Mouse (Mus musculus): ENCODE results near the gene Ptpn5. TPM values are rescaled to one million over a fixed set of nuclear protein-coding genes. Genes with fewer than 3 reads are reported as not detected.

Ptpn5 gene
- 1.3 and 1.5 TPM in 2 replicates for polyA plus RNA-seq (2015; fragmentation: Nextera tagmentation; extraction: Ambion mirVana)

- H3K27me3 ChIP-seq (replicated peaks): peaks cover 49% of the 10 kb centered on the region
- peak within 1 kb of the TSS; percentile 51 for H3K4me3 ChIP-seq (replicated peaks)
- no peak for ATAC-seq (ENCODE audit: insufficient read depth, low FRiP score, low read depth)
- WGBS: 11% methylated on average over 13 of the region's 13 CpGs
- no peaks in the 10 kb centered on the region for H3K9me3 ChIP-seq
- 0 out of 2 replicates have a peak, but pooled peaks cover 7% of the 10 kb centered on the region for H3K4me1 ChIP-seq
- H3K9ac ChIP-seq: no peak within 1 kb of the TSS
- no peaks in the 10 kb centered on the region for H3K36me3 ChIP-seq
- no peak within 1 kb of the TSS for H3K27ac ChIP-seq
- H3K4me2 ChIP-seq: peak within 1 kb of the TSS; percentile 99
Measured at GRCm38 (mm10) chr7:47133331-47133730, at the start of gene Ptpn5. Ptpn5 (minus strand) TSS chr7:47133684.

- H3K4me1 ChIP-seq: no peaks in the 10 kb centered on the region
- H3K9ac ChIP-seq: no peak overlapping the region
- no peak overlapping the region for H3K27ac ChIP-seq
- H3K27me3 ChIP-seq (replicated peaks): no peaks in the 10 kb centered on the region
- WGBS: 60% methylated on average over 5 of the region's 5 CpGs
- H3K9me3 ChIP-seq: no peaks in the 10 kb centered on the region
- H3K4me3 ChIP-seq (replicated peaks): no peak overlapping the region
- no peak for ATAC-seq (ENCODE audit: insufficient read depth, low FRiP score, low read depth)
- no peak overlapping the region for H3K4me2 ChIP-seq
- H3K36me3 ChIP-seq: no peaks in the 10 kb centered on the region
Measured at GRCm38 (mm10) chr7:47170814-47171213, 37.3 kb upstream of the Ptpn5 start.

GRCm38 (mm10) chr7:47165028-47165427 is 31.5 kb upstream of the Ptpn5 start:
- H3K27me3 ChIP-seq (replicated peaks): no peaks in the 10 kb centered on the region
- H3K4me3 ChIP-seq (replicated peaks): no peak overlapping the region
- ATAC-seq (ENCODE audit: insufficient read depth, low FRiP score, low read depth): no peak
- H3K4me2 ChIP-seq: no peak overlapping the region
- no peaks in the 10 kb centered on the region for H3K4me1 ChIP-seq
- H3K9me3 ChIP-seq: no peaks in the 10 kb centered on the region
- no peak overlapping the region for H3K27ac ChIP-seq
- WGBS: 71% methylated on average over 4 of the region's 4 CpGs
- no peaks in the 10 kb centered on the region for H3K36me3 ChIP-seq
- H3K9ac ChIP-seq: no peak overlapping the region

GRCm38 (mm10) chr7:47163203-47163602 is 29.7 kb upstream of the Ptpn5 start:
- no peak; the same call in 1 of the 2 replicates for ATAC-seq (ENCODE audit: insufficient read depth, low FRiP score, low read depth)

GRCm38 (mm10) chr7:47158451-47158850 is 25.0 kb upstream of the Ptpn5 start:
- no peak for ATAC-seq (ENCODE audit: insufficient read depth, low FRiP score, low read depth)
- Histone ChIP-seq H3K9me3 (no peaks in the 10 kb centered on the region), H3K27me3 (replicated peaks) (no peaks in the 10 kb centered on the region), H3K36me3 (no peaks in the 10 kb centered on the region), H3K9ac (no peak overlapping the region), H3K4me3 (replicated peaks) (no peak overlapping the region), H3K4me2 (no peak overlapping the region), H3K27ac (no peak overlapping the region), H3K4me1 (no peaks in the 10 kb centered on the region)
- WGBS: 56% methylated on average over 2 of the region's 2 CpGs

More at GRCm38 (mm10) chr7:47163203-47163602, 29.7 kb upstream of the Ptpn5 start:
- Histone ChIP-seq H3K4me2 (no peak overlapping the region), H3K4me1 (no peaks in the 10 kb centered on the region), H3K9ac (no peak overlapping the region), H3K9me3 (no peaks in the 10 kb centered on the region), H3K27me3 (replicated peaks) (no peaks in the 10 kb centered on the region), H3K36me3 (no peaks in the 10 kb centered on the region), H3K27ac (no peak overlapping the region), H3K4me3 (replicated peaks) (no peak overlapping the region)
- whole genome bisulfite sequencing: 67% methylated on average over 4 of the region's 4 CpGs

- Histone ChIP-seq H3K9ac (no peak overlapping the region), H3K4me3 (replicated peaks) (no peak overlapping the region), H3K36me3 (no peaks in the 10 kb centered on the region), H3K4me1 (no peaks in the 10 kb centered on the region), H3K4me2 (no peak overlapping the region), H3K27me3 (replicated peaks) (no peaks in the 10 kb centered on the region), H3K9me3 (no peaks in the 10 kb centered on the region), H3K27ac (no peak overlapping the region)
- no peak for ATAC-seq (ENCODE audit: insufficient read depth, low FRiP score, low read depth)
- WGBS: 78% methylated on average over 9 of the region's 9 CpGs
Measured at GRCm38 (mm10) chr7:47157743-47158142, 24.3 kb upstream of the Ptpn5 start.

GRCm38 (mm10) chr7:47155849-47156248 is 22.4 kb upstream of the Ptpn5 start:
- Histone ChIP-seq H3K9me3 (no peaks in the 10 kb centered on the region), H3K27me3 (replicated peaks) (no peaks in the 10 kb centered on the region), H3K4me1 (no peaks in the 10 kb centered on the region), H3K36me3 (no peaks in the 10 kb centered on the region), H3K9ac (no peak overlapping the region), H3K4me3 (replicated peaks) (no peak overlapping the region), H3K27ac (no peak overlapping the region), H3K4me2 (no peak overlapping the region)
- 85% methylated on average over 2 of the region's 2 CpGs for whole genome bisulfite sequencing
- ATAC-seq (ENCODE audit: insufficient read depth, low FRiP score, low read depth): no peak

- Histone ChIP-seq H3K4me2 (no peak overlapping the region), H3K27ac (no peak overlapping the region), H3K27me3 (replicated peaks) (no peaks in the 10 kb centered on the region), H3K4me3 (replicated peaks) (no peak overlapping the region), H3K4me1 (no peaks in the 10 kb centered on the region), H3K9me3 (no peaks in the 10 kb centered on the region), H3K36me3 (no peaks in the 10 kb centered on the region), H3K9ac (no peak overlapping the region)
- ATAC-seq (ENCODE audit: insufficient read depth, low FRiP score, low read depth): no peak
- WGBS: 91% methylated on average over 4 of the region's 4 CpGs
Measured at GRCm38 (mm10) chr7:47155396-47155795, 21.9 kb upstream of the Ptpn5 start.

GRCm38 (mm10) chr7:47150420-47151061 is 17.1 kb upstream of the Ptpn5 start:
- Histone ChIP-seq H3K9me3 (no peaks in the 10 kb centered on the region), H3K4me2 (0 out of 2 replicates have a peak overlapping the region, but pooled peaks have one; percentile 29), H3K27me3 (replicated peaks) (no peaks in the 10 kb centered on the region), H3K27ac (no peak overlapping the region), H3K36me3 (no peaks in the 10 kb centered on the region), H3K9ac (no peak overlapping the region), H3K4me1 (no peaks in the 10 kb centered on the region), H3K4me3 (replicated peaks) (no peak overlapping the region)
- 14% methylated on average over 11 of the region's 11 CpGs for WGBS
- ATAC-seq (ENCODE audit: insufficient read depth, low FRiP score, low read depth): no peak

- WGBS: 83% methylated on average over 7 of the region's 7 CpGs
Measured at GRCm38 (mm10) chr7:47148298-47148697, 14.8 kb upstream of the Ptpn5 start.

GRCm38 (mm10) chr7:47146034-47146812 is 12.7 kb upstream of the Ptpn5 start:
- H3K4me3 ChIP-seq (replicated peaks): no peak overlapping the region
- no peaks in the 10 kb centered on the region for H3K27me3 ChIP-seq (replicated peaks)
- 50% methylated on average over 12 of the region's 12 CpGs for WGBS
- no peaks in the 10 kb centered on the region for H3K36me3 ChIP-seq
- H3K4me1 ChIP-seq: no peaks in the 10 kb centered on the region
- no peak overlapping the region for H3K4me2 ChIP-seq
- H3K9me3 ChIP-seq: no peaks in the 10 kb centered on the region
- no peak overlapping the region for H3K9ac ChIP-seq
- no peak for ATAC-seq (ENCODE audit: insufficient read depth, low FRiP score, low read depth)
- no peak overlapping the region for H3K27ac ChIP-seq

More at GRCm38 (mm10) chr7:47148298-47148697, 14.8 kb upstream of the Ptpn5 start:
- H3K27me3 ChIP-seq (replicated peaks): no peaks in the 10 kb centered on the region
- no peaks in the 10 kb centered on the region for H3K36me3 ChIP-seq
- H3K9me3 ChIP-seq: no peaks in the 10 kb centered on the region
- H3K4me2 ChIP-seq: no peak overlapping the region
- H3K4me3 ChIP-seq (replicated peaks): no peak overlapping the region
- no peak overlapping the region for H3K9ac ChIP-seq
- H3K4me1 ChIP-seq: no peaks in the 10 kb centered on the region
- no peak overlapping the region for H3K27ac ChIP-seq
- ATAC-seq (ENCODE audit: insufficient read depth, low FRiP score, low read depth): no peak

GRCm38 (mm10) chr7:47144299-47144698 is 10.8 kb upstream of the Ptpn5 start:
- Histone ChIP-seq H3K27me3 (replicated peaks) (no peaks in the 10 kb centered on the region), H3K36me3 (no peaks in the 10 kb centered on the region), H3K9ac (no peak overlapping the region), H3K4me1 (no peaks in the 10 kb centered on the region), H3K27ac (no peak overlapping the region), H3K4me3 (replicated peaks) (no peak overlapping the region), H3K4me2 (no peak overlapping the region), H3K9me3 (no peaks in the 10 kb centered on the region)
- no peak for ATAC-seq (ENCODE audit: insufficient read depth, low FRiP score, low read depth)
- WGBS: 28% methylated on average over 6 of the region's 6 CpGs

Data from stomach, embryonic 15.5 days (tissue).